Mouse (Mus musculus): Measurements from ENCODE around the gene Zfp984. TPM values are rescaled to one million over a fixed set of nuclear protein-coding genes. Genes with fewer than 3 reads are reported as not detected.

The Zfp984 gene
- 10 to 100 TPM; 17.2 to 23.4 TPM for polyA plus RNA-seq (2017; shearing (Covaris generic))

GRCm38 (mm10) chr4:147809292-147809965 lies at the start of gene Zfp984:
TSS of gene Zfp984 (minus strand) at chr4:147809788.

GRCm38 (mm10) chr4:147847614-147848583 lies 38.3 kb upstream of the Zfp984 start, which contains the start of gene Zfp933:
TSS of gene Zfp933 (minus strand) at chr4:147848366.

Other genes with a start within 250 kb of the Zfp984 start
- 1 to 10 TPM; 1.5 to 3.8 TPM for gene Zfp979, start 167.3 kb downstream of the Zfp984 start, polyA plus RNA-seq (2017; shearing (Covaris generic))
- gene Zfp534, start 107.2 kb downstream of the Zfp984 start, polyA plus RNA-seq (2017; shearing (Covaris generic)) = 1 to 10 TPM in 1 of 2 experiments, under 1 TPM in 1; 0.43 to 1.1 TPM
- 1 to 10 TPM; 4.1 to 5.6 TPM for gene Zfp933, start 38.6 kb upstream of the Zfp984 start, polyA plus RNA-seq (2017; shearing (Covaris generic))
- gene Miip, start 59.0 kb upstream of the Zfp984 start, polyA plus RNA-seq (2017; shearing (Covaris generic)) = 100 to 1,000 TPM; 106 to 133 TPM
- 1 to 10 TPM; 4.5 to 4.9 TPM for gene Fv1, start 59.2 kb upstream of the Zfp984 start, polyA plus RNA-seq (2017; shearing (Covaris generic))
- 10 to 100 TPM; 39.1 to 40.3 TPM for gene Mfn2, start 94.9 kb upstream of the Zfp984 start, polyA plus RNA-seq (2017; shearing (Covaris generic))
- 10 to 100 TPM in 1 of 2 experiments, 1 to 10 TPM in 1; 5.8 to 11.6 TPM for gene Plod1, start 127.0 kb upstream of the Zfp984 start, polyA plus RNA-seq (2017; shearing (Covaris generic))
- 100 to 1,000 TPM in 1 of 2 experiments, 10 to 100 TPM in 1; 99.8 to 122 TPM for gene 2510039O18Rik, start 131.1 kb upstream of the Zfp984 start, polyA plus RNA-seq (2017; shearing (Covaris generic))
- under 1 TPM in 1 of 2 experiments, not detected in 1; 0.61 TPM for gene Nppb, start 176.0 kb upstream of the Zfp984 start, polyA plus RNA-seq (2017; shearing (Covaris generic))
- gene Nppa, start 190.9 kb upstream of the Zfp984 start, polyA plus RNA-seq (2017; shearing (Covaris generic)) = 1 to 10 TPM in 1 of 2 experiments, not detected in 1; 1.0 TPM
- gene Clcn6, start 229.0 kb upstream of the Zfp984 start, polyA plus RNA-seq (2017; shearing (Covaris generic)) = 10 to 100 TPM in 1 of 2 experiments, 1 to 10 TPM in 1; 6.3 to 11.0 TPM
- gene Mthfr, start 229.3 kb upstream of the Zfp984 start, polyA plus RNA-seq (2017; shearing (Covaris generic)) = 10 to 100 TPM; 14.5 TPM